Mouse (Mus musculus) G1E-ER4 (cell line): Measurements from ENCODE around the gene Rcc2. TPM values are rescaled to one million over a fixed set of nuclear protein-coding genes. Genes with fewer than 3 reads are reported as not detected.

Experiments used
- GATA1 ChIP-seq: IDR thresholded peaks from one replicate; pipeline ENCODE4 v1.8.0; 2012; ENCODE audit warnings: low read length, inconsistent platforms
- polyA plus RNA-seq: library from polyadenylated mRNA; stranded (reverse); fragments of >175 nt; gene quantifications from 2 replicates; pipeline ENCODE4 v1.2.3, GENCODE M21; 2012

The Rcc2 gene
- 420 and 547 TPM in 2 replicates for polyA plus RNA-seq

DNA sequence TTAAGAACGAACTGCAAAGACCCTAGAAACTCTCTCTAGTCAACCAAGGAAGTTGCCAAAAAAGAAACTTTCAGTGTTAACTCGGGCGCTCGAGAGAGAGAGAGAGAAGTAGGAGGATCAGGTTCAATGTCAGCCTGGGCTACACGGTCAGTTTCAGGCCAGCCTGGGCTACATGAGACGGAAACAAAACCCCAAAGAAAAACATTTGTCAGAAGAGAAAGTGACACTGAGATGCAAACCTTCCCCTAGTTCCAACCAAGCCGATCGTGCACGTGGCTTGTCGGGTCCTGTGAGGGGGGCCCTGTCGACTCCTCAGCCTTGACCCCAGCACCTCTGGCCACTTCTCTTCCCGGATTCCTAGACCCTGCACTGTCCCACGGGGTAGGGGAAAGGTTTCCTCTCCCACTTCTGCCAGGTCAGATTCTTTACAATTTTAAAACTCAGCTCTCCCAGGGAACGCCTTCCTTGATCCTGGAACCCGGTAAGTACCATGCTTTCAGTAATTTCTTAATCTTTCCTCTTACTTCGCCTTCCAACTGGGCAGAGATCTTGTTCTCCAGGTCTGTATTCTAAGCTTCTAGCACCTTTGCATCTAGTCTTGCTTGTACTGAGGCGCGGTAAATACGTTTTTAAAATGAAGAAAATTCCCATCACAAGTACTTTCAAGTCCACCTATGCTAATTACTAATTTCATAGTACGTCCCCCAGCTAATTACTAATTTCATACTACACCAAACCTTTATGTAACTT is at the start of gene Rcc2:
TSS of gene Rcc2 (plus strand) at position 273 of the 750 bp plus-strand sequence.
- TF ChIP-seq GATA1: no peak

DNA sequence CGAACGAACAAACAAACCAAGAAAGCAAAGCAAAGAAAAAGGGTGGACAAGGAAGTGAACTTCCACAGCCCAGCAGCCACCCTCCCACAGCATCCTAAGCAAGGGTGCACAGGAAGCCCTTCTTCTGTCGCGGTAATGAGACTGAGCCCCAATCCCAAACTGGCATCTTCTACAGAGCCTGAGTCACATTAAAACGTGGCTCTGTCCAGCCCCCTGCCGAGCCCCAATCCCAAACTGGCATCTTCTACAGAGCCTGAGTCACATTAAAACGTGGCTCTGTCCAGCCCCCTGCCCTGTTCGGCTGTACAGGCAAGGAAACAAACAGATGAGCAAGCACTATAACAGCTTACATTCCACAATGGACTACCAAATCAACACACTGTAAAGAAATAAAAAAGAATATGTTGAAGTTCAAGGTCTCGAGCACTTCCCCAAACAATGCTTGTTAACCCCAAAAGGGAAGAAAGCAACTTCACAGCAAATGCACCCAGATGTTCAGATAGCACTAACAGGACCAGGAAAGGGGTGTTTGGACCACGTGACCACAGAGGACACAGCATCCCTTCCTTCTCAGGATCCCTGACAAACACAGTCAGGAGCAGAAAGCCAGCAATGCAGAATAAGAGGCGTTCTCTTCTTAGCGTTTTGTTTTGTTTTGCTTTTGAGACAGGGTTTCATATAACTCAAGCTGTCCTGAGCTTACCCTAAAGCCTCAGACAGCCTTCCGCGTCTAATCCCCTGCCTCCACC is 46.3 kb upstream of the Rcc2 start:
- TF ChIP-seq GATA1: no peak

- no peak for TF ChIP-seq GATA1
These were observed 45.5 kb upstream of the Rcc2 start for GRCm38 (mm10) chr4:140654798-140655197.

- TF ChIP-seq GATA1: no peak
These were observed 43.8 kb upstream of the Rcc2 start for GRCm38 (mm10) chr4:140656529-140656928.

DNA sequence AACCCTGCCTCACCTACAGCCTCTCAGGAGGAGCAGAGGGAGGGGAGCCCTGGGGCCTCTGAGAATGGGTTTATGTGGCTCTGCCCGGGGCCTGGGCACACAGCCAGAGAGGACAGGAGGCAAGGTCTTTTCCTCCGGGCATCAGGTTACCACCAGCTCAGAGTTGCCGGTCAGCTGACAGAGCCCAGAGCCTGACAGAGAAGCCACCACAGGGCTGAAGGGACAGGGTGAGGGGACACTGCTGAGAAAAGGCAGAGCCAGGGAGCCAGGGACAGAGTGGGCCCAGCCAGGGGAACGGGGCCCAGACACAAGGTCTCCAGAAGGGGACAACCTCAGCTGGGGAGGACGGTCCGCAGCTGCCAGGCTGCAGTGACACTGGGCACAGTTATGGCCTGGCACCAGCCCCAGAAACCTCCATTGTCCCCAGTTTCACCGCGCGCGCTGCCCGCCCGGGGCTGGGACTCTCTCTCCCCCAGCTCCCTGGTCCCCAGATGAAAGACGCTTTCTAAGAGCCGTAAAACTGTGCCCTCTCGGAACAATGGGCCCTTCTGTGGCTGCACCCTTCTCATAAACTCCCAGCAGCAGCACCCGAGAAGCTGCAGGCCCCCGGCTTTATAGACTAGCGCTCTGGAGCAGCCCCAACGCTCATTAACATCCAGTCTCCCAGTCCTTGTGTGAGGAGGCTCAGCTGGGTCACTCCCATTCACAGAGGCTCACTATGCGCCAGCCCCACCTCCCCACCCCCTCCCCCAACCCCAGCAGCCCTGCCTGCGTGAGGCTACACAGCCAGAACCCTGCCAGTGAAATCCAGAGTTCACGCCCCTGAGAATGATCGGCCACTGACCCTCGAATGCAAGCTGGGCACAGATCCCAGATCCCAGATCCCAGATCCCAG is 42.4 kb upstream of the Rcc2 start:
- TF ChIP-seq GATA1: no peak

- TF ChIP-seq GATA1: no peak
These were observed 38.8 kb upstream of the Rcc2 start for GRCm38 (mm10) chr4:140661406-140662022.

- TF ChIP-seq GATA1: no peak
These were observed 37.9 kb upstream of the Rcc2 start for GRCm38 (mm10) chr4:140662453-140662852.

DNA sequence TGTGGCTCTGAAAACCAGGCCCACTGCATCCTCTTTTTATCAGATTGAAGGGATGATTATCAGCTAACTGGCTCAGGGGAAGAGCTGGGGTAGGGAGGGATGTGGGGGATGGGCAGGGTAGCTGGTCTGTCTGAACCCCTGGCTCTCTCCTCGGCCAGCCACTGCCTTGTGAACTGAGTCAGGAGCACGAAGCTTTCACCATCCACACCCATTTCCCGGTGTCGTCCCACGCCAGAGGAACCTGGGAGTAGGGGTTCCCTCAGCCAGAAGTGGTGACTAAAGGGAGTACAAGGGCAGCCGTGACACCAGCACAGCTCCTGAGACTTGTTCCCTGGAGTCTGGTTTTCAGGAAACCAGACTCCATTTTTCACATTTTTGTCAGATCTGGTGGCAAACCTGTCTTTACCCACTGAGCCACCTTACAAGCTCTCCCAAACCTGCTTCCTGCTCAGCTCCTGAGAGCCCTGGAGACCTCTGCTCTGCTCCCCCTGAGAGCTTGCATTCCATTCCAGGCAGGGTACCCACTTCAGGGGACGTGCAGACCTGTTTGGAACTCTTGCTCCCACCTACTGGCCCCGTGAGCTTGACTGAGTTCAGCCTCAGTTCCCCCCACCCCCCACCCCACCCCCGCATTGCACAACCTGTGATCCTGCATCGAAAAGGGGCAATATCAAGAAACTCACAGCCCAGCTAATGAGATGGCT is 37.3 kb upstream of the Rcc2 start:
- no peak for TF ChIP-seq GATA1

- no peak for TF ChIP-seq GATA1
These were observed 35.3 kb upstream of the Rcc2 start for GRCm38 (mm10) chr4:140665053-140665452.

DNA sequence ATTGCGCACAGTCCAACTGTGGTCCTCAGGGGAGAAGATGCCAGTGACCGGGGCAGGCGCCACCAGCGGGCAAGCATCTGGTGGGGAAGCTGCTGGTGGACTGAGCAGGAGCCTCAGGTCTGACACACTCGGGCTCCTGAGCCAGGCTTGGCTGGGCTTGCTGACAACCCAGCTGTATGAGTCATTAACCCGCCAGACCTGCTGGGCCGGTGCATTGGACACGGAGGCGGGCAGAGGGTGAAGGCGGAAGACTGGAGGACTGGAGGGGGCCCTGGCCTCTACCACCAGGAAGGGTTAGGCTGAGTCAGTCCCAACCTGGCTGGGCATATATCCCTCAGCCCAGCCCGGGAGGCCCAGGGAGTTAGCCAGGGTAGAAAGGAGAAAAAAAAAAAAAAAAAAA is 34.6 kb upstream of the Rcc2 start, which contains the start of gene Arhgef10l:
TSS of gene Arhgef10l (minus strand) at position 253 of the 400 bp plus-strand sequence.
- no peak for TF ChIP-seq GATA1

GRCm38 (mm10) chr4:140667802-140668201 is 32.5 kb upstream of the Rcc2 start:
- no peak for TF ChIP-seq GATA1

GRCm38 (mm10) chr4:140673527-140674264 is 26.6 kb upstream of the Rcc2 start:
- TF ChIP-seq GATA1: no peak

DNA sequence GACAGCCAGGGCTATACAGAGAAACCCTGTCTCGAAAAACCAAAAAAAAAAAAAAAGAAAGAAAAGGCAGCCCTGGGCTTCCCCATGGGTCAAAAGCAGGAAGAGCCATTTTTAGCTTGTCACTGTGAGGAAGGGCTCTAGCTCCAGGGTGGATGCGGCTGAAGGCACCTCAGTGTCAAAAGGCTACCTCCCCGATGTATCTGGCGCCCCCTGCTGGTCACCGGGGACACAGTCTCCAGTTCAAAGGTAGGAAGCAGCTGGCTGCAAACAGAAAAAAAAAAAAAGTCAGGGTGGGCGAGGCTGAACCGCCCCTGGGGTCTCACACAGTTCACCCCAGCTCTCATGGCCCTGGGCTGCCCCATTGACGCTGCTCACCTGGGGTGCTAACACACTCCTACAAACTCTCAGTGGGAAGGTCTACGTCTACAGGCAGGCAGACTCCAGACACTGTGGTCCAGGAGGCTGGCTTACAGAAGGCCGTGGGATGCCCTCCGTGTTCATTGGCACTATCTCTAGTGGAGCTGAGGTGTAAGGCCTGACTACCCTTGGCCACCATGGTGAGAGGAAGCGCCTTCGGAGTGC is 25.9 kb upstream of the Rcc2 start:
- no peak for TF ChIP-seq GATA1

- no peak for TF ChIP-seq GATA1
These were observed 21.3 kb upstream of the Rcc2 start for GRCm38 (mm10) chr4:140679038-140679437.
